Mouse (Mus musculus): ENCODE measurements around the gene Zc3h18.
A peak's percentile ranks its signal among the peaks of the same experiment; 100 is the strongest.

Zc3h18 gene

GRCm38 (mm10) chr8:122376365-122377231 is at the start of gene Zc3h18:
TSS of gene Zc3h18 (plus strand) at chr8:122376609.
- peak; percentile 99 for DNase-seq (ENCODE audit: low spot score in 2 of 2)

GRCm38 (mm10) chr8:122329072-122329471 is 47.3 kb upstream of the Zc3h18 start:
- no peak for DNase-seq (ENCODE audit: low spot score in 2 of 2)

GRCm38 (mm10) chr8:122329553-122330239 is 46.7 kb upstream of the Zc3h18 start:
- no peak for DNase-seq (ENCODE audit: low spot score in 2 of 2)

- DNase-seq (ENCODE audit: low spot score in 2 of 2): no peak
Measured at GRCm38 (mm10) chr8:122330446-122331133, 45.8 kb upstream of the Zc3h18 start.

GRCm38 (mm10) chr8:122331134-122331523 is 45.3 kb upstream of the Zc3h18 start:
- peak in 1 of 2 experiments; percentile 42 for DNase-seq (ENCODE audit: low spot score in 2 of 2)

GRCm38 (mm10) chr8:122332753-122333506 is 43.5 kb upstream of the Zc3h18 start:
- peak; percentile 75 to 77 for DNase-seq (ENCODE audit: low spot score in 2 of 2)

- DNase-seq (ENCODE audit: low spot score in 2 of 2): no peak
Measured at GRCm38 (mm10) chr8:122333531-122333930, 42.9 kb upstream of the Zc3h18 start.

- no peak for DNase-seq (ENCODE audit: low spot score in 2 of 2)
Measured at GRCm38 (mm10) chr8:122334791-122335490, 41.5 kb upstream of the Zc3h18 start.

- no peak for DNase-seq (ENCODE audit: low spot score in 2 of 2)
Measured at GRCm38 (mm10) chr8:122335638-122336250, 40.7 kb upstream of the Zc3h18 start.

- no peak for DNase-seq (ENCODE audit: low spot score in 2 of 2)
Measured at GRCm38 (mm10) chr8:122336251-122336910, 40.0 kb upstream of the Zc3h18 start.

GRCm38 (mm10) chr8:122338852-122339251 is 37.6 kb upstream of the Zc3h18 start:
- no peak for DNase-seq (ENCODE audit: low spot score in 2 of 2)

GRCm38 (mm10) chr8:122340761-122341160 is 35.6 kb upstream of the Zc3h18 start:
- DNase-seq (ENCODE audit: low spot score in 2 of 2): no peak

GRCm38 (mm10) chr8:122341790-122342189 is 34.6 kb upstream of the Zc3h18 start:
- DNase-seq (ENCODE audit: low spot score in 2 of 2): no peak

- no peak for DNase-seq (ENCODE audit: low spot score in 2 of 2)
Measured at GRCm38 (mm10) chr8:122342362-122342761, 34.0 kb upstream of the Zc3h18 start.

GRCm38 (mm10) chr8:122342806-122343209 is 33.6 kb upstream of the Zc3h18 start:
- no peak for DNase-seq (ENCODE audit: low spot score in 2 of 2)

- DNase-seq (ENCODE audit: low spot score in 2 of 2): no peak
Measured at GRCm38 (mm10) chr8:122343341-122343740, 33.1 kb upstream of the Zc3h18 start.

- no peak for DNase-seq (ENCODE audit: low spot score in 2 of 2)
Measured at GRCm38 (mm10) chr8:122343758-122344157, 32.7 kb upstream of the Zc3h18 start.

- no peak for DNase-seq (ENCODE audit: low spot score in 2 of 2)
Measured at GRCm38 (mm10) chr8:122344219-122344618, 32.2 kb upstream of the Zc3h18 start.

- no peak for DNase-seq (ENCODE audit: low spot score in 2 of 2)
Measured at GRCm38 (mm10) chr8:122345181-122346095, 31.0 kb upstream of the Zc3h18 start.
